Mouse (Mus musculus) urinary bladder, postnatal 36 days (tissue): ENCODE data around the gene Casz1.

Experiments used
- DNase-seq, 2 experiments: peaks; one replicate each; pipeline ENCODE4 v3.0.0; 2022; ENCODE audit warnings: low spot score in 2 of 2, mixed read lengths in 1 of 2

The Casz1 gene

DNA sequence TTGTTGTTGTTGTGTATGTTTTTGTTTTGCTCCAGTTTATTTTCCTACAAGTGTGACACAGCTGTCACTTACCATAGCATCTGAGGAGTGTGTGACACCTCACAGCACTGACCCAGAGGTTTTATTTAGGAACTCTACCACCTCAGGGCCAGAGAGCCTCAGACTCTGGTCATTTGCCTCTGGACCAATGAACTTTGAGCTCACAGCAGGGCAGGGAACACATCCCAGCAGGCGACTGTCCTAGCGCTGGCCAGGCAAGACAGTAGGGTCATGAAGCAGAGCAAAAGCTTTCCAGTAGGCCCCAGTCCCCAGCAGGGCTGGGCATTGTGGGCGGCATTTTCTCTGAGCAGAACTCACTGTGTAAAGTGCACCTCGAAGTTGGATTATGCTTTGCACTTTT is 1.2 kb upstream of the Casz1 start:
- no peak for DNase-seq

DNA sequence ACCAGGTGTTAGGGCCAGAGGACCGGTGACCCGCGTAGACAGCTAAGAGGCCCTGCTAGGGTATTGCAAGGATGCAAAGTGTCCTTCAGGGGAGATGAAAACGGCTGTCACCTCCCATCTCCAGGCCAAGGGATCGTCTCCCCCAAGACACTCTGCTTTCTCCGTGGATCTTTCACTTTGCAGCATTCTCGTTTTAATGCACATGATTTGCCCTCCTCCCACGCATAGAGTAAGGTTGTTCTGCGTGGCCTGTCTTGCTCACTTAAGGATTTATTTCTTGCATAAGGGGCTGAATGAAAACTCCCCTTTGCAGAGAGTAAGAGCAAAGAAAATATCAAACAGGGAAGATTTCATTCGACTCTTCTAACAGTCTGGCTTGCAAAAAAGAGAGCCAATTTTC is 593 bp upstream of the Casz1 start:
- DNase-seq, result no peak

DNA sequence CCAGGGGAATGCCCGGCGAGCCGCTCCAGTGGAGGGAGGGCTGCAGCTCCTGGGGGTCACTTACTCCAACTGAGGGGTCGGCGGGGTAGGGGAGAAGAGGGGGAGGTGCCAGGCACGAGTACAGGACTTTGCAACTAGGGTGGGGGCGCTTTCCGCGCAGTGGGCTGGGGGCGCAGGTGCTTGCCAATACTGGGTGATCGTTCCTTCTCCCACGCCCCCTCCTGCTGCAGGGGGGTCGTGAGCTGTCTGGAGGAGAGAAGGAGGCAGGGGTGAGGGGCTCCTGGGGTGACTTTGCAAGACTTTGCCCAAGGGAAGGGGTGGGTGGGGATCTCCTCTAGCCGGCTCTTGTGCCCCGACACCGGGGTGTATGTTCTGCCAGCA is 541 bp downstream of the Casz1 start:
- DNase-seq, result no peak

DNA sequence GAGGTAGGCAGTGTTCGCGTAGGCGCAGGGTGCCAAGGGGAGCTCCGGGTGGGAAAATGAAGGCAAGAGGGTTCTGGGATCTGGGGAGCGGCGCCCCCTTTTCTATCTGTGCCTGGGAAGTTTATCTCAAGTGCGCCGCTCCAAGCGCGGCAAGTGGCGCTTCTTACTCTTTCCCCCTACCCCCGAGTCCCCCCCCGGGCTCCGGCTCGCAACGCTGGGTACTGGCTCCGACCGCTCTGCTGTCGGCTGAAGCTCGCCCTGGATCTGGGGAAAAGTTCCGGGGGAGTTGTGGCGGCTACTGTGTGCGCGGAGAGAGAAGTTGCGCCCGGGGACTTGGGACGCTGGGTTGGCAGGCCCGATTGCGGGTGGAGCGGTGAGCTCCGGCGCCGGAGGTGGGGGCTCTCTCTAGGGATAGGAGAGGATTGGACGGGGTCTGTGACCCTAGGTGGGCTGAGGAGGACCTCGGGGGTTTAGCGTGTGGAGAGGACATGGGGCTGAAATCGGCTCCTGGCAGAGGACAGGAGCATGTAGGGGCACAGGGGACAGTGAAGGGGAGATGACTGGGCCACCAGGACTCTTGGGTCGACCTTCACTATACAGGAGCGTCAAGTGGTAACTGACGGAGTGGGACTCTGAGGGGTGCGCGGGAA is 1.1 kb downstream of the Casz1 start:
- peak; percentile 30 for DNase-seq

DNA sequence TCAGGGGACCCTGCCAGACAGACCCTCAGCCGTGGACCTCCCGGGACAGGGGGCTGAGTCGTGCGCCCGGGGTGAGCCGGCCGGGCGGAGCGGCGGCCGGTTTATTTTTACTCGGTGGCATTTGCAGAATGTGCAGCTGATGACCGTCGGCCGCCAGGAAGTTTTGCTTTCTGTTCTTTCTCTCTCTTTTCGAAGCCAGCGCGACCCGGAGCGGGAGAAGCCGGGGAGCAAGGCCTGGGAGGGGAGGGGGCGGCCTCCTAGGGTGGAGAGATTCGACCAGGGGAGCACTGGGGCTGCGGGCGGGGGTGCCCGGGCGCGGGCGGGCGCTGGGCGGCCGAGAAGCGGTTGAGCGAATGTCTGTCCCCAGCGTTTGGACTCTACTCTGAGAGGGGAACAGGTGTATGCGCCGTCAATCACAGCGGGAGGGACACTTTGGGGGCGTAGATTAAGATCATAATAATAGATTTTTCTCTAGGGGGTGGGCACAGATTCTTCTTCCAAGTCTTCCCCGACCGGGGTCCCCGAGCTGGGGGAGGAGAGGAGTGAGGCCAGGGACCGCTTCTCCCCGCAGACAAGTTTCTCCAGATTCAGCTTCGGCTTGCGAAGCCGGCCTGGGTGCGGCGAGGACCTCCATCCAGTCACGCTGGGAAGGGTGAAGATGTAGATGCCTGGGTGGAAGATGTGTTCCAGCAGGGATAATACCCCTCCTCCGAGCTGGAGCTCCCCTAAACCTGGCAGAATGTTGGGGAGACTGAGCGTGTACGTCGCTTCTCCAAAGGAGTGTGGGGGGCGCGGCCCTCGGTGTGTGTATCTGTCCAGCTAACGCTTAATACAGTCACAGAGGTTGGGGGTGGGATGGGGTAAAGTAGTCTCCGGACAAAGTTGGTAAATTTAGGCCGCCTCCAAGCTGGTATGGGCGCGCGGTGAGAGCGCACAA is 1.9 kb downstream of the Casz1 start:
- peak in 1 of 2 experiments; percentile 15 for DNase-seq

DNA sequence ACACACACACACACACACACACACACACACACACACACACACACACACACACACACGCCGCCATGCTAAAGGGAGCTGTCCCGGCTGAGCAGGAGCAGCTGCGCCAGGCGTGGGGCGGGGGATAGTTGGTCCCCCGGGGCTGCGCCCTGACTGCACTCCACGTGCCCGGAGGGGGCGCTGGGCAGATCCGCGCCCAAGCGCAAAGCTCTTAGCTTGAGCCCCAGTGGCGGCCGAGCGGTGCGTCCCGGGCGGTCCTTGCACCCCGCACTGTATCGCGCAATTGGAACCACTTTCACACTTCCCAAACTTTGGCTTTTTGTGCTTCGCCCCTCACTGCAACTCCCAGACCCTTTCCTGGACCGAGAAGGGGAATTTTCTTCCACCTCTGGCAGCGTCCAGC is 2.6 kb downstream of the Casz1 start:
- peak in 1 of 2 experiments; percentile 26 for DNase-seq

DNA sequence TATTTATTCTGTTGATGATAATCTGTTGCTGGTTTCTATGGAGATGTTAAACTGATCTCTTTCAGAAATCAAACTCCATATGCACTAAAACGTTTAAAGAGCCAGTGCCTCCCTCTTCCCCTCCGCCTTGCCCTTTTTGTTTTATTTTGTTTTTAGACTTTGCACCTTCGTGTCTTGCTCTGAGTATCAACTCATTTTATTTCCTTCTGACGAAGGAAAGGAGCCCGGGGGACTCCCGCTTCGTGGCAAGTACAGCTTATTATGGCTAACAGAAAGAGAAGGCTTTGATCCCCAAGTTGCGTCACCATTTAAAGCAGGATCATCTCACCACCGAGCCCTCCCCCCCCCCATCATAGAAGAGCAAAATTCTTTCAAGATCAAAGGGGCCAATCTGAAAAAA is 3.2 kb downstream of the Casz1 start:
- no peak for DNase-seq

DNA sequence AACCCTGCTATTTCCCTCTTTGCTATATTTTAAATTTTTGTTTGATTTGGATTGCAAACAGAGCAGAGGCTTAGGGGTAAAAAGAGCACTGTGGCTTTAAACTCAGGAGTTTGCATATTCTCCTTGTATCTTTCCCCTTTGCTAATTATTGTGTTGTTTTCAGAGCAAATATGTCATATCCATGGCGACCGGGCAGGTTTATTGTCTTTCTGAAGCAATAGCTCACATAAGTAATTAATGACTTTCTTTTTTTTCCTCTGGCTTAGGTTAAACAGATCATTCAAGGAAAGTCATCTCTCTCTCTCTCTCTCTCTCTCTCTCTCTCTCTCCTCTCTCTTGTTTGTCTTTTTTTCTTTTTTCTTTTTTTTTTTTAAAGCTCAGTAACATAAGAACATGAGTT is 4.6 kb downstream of the Casz1 start:
- no peak for DNase-seq

DNA sequence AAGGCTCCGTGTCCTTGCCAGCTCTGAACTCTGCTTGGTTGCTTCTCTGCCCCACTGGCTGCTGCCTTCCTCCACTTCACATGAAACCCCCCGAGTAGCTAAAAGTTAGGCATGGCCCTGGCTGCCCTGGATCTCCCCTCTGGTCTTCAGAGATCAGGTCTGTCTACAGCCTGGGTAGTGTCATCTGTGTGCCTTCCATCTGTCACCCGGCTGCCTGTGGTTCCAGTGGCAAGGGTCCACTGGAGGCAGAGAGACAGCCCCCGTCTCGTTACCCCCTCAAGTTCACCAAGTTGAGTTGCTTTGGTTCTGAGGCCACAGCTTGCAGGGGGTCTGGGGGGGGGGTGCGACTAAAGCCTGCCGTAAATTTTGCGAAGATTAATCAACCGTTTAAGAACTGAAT is 6.5 kb downstream of the Casz1 start:
- no peak for DNase-seq

DNA sequence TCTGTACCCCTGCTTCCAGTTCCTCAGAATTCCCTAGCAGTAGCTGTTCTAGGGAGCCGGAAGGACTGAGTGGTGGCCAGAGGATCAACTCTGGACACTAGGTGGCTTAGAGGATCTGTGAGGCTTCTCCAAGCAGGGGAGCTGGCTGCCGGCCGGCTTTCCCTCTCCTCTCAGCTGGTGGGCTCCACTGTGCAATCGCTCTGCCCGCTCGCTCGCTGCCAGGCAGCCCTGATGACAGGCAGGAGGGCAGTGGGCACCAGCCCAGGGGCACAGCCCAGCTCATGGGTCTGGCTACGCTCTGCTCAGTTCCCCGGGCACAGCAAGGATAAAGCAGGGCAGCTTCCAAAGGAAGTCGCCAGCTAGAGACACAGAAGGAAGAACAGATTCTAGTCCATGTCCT is 7.7 kb downstream of the Casz1 start:
- no peak for DNase-seq

DNA sequence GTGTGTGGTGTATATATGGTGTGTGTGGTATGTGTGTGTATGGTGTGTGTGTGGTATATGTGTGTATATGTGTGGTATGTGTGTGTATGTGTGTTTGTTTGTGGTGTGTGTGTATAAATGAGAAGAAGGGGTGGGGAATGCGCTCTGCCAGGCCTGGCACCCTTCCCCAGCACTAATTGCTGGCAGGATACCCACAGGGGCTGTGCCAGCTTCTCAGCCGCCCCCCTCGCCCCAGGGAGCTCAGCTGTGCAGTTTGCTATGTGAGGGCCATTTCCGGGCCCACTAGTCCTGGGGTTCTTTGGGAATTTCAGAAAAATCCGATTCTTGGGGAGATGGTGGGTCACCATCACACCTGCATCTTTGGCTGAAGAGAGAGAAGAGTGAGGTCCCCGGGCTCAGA is 9.0 kb downstream of the Casz1 start:
- DNase-seq, result no peak

DNA sequence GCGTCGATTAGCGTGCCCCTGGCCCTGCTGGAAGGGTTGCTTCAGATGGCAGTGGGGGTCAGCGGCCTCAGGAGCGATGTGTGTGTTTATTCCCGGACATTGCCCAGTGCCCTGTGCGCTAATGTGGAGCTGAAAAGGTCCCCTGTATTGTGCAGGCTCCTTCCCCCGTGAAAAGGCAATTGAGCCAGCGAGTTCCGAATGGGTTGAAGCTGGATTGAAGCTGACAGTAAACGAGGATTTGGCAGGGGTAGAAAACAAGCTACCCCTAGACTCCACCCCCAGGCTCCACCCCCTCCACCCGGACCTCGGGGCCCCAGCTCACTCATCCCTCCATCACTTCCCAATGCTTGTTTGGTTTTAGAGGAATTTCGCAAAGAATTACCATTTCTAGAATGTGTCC is 12.3 kb downstream of the Casz1 start:
- DNase-seq, result no peak

DNA sequence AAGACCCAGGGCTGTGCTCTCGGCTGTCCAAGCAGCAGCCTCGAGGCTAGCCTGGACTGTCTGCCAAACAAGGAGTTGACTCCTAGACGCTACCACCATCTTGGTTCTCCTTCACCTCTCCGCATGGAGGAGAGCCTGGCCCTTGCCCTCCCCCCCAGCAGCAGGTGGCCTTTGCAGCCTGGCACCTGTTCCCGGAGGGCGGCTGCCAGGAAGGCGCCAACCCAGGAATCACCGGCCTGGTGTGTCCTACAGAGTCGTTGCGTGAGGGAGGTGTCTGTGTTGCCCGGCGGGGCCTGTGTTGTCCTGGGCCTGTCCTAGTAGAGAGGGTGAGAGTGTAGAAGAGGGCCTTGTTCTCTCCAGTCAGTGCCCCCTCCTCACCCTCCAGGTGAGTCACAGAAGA is 13.9 kb downstream of the Casz1 start:
- DNase-seq, result no peak

DNA sequence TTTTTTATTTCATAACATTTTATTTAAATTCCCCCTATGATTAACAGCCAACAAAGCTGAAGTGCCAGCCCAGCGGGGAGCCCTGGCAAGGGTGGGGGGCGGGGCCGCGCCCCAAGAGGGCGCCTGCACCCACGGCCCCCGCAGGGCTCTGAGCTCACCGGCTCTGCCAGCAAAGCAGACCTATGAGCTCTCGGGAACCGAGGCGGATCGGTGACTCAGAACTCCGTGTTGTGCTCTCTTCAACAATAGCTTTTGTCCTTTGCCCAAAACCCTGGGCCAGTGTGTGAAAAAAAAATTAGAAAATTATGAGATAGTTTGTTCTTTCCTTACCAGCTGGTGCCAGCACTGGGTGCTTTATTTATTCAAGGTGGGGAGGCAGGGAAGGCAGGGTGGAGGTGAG is 15.9 kb downstream of the Casz1 start:
- DNase-seq, result peak in 1 of 2 experiments; percentile 52

DNA sequence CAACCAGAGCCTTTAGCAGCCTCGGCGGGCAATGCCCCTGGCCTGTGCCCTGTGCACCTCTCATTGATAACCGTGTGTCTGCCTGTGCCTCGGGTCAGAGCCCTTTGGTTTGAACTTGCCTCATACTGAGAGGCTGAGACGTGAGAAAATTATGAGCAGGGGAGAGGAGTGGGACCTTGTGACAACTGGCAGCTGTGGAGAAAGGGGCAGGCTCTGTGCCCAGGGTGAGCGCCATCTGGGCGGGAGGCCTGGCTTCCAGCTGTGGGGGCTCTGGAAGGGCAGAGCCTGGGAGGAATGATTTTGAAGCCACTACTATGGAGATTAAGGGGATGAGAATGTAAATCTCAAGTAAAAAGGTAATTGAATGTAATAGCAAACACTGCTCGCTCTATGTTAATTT is 19.1 kb downstream of the Casz1 start:
- no peak for DNase-seq

DNA sequence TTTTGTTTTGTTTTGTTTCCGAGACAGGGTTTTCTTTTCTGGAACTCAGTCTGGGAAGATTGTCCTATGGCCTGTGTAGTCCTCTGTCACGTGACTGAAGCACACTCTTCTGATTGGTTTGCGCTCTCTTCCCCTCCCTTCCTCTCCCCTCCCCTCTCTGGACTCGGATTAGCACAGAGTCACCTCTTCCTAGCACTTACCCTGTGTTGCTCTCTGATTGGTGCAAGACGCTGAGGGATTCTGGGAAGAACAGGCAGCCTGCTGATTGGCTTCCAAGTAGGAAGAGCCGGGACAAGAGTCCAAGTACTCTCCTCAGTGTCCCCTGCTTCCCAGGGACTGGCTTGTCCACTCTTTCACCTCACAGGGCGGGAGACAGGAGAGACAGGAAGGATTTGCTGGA is 26.1 kb downstream of the Casz1 start:
- no peak for DNase-seq

DNA sequence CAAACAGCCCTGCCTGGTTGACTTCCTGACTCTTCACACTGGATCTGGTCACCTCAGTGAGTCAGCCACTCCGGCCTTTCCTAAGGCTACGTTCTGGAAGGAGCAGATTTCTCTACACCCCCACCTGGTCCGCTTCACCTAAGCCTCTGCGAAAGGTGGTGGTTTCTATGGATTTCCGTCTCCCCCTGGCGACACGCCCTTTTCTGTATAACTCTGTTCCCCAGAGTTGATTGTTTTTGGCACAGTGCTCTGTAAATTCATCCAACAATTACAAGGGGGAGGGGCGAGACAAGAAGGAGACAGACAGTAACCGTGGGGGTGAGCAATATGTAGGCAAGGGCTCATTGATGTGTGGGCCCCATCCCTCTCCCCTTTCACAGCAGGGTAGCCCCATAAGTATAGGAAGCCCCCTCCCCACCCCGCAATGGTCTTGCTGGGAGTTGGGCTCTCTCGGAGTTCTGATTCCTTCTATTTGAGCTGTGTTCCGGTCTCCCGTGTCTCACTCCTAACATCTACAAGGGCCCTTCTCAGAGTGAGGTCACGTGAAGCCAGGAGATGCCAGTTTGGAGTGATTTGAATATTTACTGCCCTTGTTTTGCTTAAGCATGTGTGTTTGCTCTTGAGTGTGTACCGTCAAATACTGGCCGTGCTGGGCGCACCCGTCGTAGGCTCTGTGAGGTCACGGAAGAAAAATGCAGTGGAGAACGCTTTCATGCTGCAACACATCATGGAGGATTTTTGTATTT is 29.2 kb downstream of the Casz1 start:
- DNase-seq, result peak in 1 of 2 experiments; percentile 44

DNA sequence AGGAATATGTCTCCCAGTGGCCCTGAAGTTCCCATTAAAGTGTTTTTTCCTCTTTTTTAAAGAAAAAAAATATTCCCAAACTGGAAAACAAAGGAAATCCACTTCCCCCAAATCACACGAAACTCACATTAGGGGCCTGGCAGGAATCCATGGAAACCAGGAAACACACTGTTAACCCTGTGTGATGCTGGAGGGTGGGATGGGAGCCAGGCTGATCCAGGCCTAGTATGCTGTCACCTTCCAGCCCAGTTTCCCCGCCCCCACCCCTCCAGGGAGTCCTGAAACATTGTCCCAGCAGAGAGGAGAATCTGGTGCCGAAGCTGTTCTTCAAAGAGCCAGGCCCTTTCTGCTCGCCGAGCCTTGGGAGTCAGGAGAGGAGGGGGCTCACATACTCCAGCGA is 32.2 kb downstream of the Casz1 start:
- no peak for DNase-seq

DNA sequence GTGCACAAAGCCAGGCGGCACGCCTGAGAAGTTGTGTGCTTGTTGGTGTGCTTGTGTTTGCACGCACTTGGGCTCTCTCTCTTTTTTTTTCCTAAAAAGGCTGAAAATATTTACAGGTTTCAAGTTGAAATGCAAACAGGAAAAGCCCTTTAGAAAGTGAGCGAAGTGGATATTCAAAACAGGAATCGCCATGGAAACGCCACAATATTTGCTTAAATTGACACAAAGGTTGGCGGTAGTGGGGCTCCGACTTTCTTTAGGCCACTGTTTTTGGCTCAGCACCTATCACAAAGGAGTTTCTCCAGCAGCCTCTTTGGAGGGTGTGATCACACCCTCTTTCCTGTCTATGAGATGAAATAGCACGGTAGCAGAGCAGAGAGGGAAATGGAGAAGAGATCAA is 32.8 kb downstream of the Casz1 start:
- no peak for DNase-seq

DNA sequence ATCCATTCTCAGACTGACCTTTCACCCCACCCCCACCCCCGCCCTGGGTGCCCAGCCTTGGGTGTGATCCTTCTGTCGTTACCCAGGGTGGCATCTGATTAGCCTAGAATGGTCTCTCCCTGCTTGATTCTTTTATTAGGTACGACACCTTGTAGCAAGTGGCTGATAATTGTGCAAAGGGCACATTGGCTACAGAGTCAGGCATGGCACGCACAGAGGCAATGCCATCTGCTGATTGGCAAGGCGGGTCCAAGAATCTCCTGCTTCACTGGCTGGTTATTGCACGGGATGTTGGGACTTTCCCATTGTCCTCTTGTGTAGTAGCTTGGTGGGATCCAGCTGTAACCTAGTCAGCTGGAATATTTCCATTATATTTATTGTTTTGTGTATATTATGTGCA is 33.4 kb downstream of the Casz1 start:
- DNase-seq, result no peak

DNA sequence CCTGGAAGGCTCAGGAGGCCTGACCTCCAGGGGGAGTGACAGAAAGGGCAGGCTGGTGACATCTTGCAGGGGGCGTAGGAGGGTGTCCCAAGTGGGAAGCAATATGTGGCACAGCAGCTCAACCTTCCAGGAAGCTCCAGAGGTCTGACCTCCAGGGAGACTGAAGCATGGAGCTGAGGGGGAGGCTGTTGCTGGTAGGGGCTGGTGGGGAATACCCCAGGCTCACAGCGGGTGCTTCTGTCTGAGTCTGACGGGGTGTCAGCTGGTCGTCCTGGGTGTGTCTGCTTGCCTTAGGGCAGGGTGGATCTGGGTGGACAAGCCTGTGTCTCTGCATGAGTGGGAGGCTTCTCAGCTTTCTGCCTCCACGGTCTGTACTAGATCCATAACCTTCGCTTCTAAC is 38.1 kb downstream of the Casz1 start:
- DNase-seq, result no peak

DNA sequence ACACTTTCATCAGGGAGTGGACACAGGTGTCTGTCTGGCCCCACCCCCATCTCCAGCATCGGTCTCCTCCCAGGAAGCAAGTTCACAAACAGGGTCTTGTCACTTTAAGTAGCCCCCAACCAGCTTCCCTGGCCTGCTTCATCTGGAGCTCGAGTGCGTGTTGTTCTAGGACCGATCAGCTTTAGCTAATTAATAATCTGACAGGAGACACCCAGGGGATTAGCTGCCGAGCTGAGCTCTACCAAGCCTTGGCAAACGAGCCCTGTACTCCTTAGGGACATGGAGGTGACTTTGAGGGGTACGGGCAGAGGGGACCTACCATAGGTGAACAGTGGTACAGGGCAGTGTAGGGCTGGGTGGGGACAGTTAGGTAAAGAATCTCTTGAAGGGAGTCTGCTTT is 40.7 kb downstream of the Casz1 start:
- DNase-seq, result no peak

DNA sequence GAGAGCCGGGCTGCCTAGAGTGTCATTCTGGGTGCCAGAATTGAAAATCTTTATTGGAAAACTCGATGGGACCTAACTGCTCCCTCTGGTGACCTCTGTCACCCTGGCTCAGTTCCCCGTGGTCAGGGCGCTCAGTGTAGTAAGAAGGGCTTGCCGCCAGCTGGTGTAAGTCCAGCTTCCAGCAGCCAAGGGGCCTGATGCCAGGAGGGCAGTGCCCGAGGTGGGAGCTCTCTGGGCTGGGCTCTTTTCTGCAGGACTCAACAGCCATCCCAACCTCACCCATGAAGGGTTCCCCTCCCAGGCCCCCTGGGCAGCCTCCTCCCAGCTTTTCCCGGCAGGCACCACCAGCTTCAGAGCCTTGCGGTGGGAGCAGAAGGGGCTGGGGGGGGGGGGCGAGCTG is 42.0 kb downstream of the Casz1 start:
- peak in 1 of 2 experiments; percentile 74 for DNase-seq
